Mouse (Mus musculus) gonadal fat pad, adult 2 months (tissue): ENCODE data around the gene Runx1. TPM values are rescaled to one million over a fixed set of nuclear protein-coding genes. Genes with fewer than 3 reads are reported as not detected.

Experiments
- DNase-seq: peaks from one replicate; pipeline ENCODE4 v3.0.0-alpha.2; 2012; ENCODE audit warnings: low read depth
- polyA plus RNA-seq: library from polyadenylated mRNA; depleted of rRNA; stranded (reverse); fragments of >200 nt; gene quantifications from 2 replicates; pipeline ENCODE4 v1.2.3, GENCODE M21; 2012; rRNA removed

Runx1 gene
- polyA plus RNA-seq = 9.4 and 21.5 TPM in 2 replicates

DNA sequence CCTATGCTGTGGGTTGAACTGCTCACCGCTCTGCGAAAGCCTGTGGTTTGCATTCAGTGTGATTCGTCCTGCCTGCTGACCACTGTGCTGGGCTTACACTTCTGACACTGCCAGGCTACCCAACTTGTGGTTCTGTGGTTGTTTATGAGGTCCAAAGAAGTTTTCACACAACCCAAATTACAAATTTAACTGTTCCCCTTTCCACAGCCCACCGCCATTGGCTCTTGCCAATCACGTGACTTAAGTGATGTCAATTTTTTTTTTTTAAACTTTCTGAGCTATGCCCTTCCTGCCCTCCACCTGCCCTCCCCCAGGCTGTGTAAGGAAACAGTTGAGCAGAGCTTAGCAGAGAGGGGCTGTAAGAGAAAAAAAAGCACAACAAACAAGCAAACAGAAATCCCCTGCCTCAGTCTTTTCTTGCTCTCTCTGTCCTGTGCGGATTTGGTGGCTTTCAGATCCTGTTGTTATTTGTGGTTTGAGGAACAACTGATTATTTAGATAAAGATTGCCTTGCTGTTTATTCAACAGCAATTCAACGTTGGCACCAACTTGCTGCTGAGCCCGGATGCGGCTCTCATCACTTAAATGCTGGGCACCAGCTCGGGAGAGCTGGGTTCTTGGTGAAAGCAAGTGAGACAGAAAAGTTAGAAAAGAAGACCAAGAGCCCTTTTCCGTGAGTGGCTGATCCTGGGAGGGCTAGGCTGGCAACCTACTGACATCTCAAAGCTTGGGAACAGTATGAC lies at the start of gene Runx1:
Runx1 (minus strand) TSS at position 242 of the 743 bp plus-strand sequence.
- no peak for DNase-seq

DNA sequence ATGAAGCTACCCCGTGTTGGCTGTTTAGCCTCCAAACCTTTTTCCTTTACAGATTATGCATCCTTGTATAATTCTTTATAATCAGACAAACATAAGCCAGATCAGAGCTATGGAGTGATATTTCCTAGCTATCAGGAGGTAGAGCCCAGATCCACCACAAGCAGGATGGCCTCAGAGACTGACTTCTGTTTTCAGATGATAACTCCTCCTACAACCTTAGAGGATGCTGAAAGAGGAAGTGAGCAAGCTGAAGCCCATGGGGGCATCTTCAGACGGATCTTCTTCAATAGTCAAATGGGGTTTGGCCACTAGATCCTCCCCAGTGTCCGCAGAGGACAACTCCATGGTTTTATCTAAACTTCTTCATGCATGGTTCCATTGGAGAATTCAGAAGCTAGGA lies 48.1 kb upstream of the Runx1 start:
- DNase-seq = no peak

DNA sequence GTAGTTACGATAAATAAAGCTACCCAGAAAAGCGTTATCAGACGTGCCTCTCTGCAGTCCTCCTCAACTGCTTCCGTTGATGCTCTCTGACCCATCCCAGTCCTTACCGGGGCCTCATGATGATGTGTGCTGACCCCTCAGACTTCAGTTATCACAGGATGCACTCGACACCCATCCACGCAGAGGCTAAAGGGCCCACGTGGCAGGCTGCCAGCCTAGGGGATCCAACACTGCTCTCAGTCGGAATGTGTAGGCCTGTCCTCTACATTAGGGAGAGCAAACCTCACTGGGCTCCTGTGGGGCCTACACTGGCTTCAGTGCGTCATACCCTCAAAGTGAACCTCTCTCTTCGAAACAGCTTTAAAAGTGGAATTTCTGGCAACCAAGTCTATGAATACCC lies 45.8 kb upstream of the Runx1 start:
- DNase-seq = no peak

DNA sequence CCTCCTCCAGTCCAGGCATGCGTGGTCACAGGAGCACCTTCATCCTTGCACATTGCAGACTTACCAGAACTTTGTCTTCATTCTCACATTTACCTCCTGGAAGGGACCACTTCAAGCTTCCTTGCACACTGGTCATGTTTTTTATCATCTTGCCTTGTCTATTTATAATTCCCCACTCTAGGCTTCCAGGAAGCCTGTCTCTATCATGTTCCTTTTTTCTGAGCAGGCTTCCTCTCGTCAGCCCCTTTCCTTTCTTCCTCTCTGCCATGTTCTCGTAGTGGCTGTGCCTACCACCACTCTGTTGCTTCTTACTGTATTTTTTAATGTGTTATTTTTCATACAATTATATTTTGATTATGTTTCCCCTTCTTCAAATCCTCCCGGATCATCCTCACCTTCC lies 42.6 kb upstream of the Runx1 start:
- no peak for DNase-seq

DNA sequence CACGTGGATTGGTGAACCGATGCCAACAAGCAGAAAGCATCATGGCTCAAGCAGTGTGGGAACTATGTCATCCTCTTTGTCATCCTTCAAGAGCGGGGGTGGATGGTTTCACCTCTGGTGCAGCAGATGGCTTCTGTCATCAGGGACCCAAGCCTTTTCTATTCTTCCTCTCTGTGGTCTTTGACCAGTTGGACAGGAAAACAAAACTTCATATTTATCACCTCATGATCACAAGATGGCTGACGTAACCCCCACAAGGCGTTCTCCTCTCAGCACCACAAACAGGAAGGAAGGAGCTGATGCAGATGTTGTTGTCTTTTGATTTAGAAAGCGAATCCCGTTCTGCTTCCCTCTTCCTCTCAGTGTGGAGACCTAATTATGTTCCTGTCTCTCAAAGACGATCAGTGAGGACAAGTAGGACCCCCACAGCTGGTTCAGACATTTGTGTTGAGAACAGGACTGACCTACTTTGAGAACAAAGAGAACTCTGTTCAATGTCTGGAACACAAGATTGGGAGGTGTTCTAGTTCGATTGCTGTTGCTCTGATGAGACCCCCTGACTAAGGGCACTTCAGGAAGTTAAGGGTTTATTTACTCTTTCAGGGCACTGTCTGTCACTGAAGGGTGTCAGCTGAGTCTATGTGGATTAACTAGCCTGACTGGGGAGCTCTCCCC lies 41.4 kb upstream of the Runx1 start:
- DNase-seq = no peak

DNA sequence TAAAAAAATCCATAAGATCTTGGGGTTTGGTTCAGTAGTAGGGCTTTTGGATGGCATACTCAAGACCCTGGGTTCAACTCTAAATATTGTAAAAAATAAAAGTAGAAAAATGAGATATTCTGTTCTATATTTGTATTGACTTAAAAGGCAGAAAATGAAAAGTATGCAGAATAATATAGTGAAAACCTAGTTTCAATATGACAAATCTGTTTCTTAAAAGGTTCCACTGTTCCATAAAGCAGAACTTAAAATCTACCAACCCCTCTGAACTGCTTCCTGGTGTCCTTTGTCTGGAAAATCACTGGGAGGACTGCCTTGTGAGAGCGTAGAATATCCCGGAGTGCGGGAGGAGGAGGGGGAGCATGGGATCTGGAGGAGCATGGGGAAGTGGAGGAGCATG lies 39.4 kb upstream of the Runx1 start:
- no peak for DNase-seq

DNA sequence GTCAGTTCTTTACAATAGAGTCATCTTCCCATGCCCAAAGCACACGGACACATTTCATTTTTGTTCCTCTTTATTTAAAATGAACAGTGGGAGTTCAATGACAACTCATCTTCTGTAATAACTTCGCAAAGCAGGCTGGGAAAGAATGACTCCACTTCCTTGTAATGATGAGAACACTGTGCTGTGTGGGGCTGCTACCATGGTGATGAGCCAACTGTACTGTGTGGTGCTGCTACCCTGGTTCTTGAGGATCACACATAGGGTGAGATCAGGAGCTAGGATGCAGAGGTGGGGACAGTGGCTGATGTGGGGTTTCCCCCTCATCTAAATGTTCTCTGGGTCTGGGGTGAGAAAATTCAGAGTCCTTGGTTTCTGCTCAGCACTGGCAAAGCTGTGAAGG lies 38.2 kb upstream of the Runx1 start:
- DNase-seq = no peak

DNA sequence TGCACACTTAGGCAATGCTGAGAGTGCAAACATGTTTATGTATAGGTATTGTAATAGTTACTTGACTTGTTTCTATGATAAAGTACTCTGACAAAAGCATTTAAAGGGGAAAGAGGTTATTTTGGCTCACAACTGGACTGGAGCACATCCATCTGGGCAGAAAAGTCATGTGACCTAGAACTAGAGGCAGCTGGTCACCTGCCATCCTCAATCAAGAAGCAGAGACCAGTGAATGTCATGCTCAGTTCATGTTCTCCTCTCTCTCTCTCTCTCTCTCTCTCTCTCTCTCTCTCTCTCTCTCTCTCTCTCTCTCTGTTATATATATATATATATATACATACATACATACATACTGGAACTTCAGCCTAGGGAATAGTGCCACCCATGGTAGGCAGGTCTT lies 37.2 kb upstream of the Runx1 start:
- DNase-seq = no peak

DNA sequence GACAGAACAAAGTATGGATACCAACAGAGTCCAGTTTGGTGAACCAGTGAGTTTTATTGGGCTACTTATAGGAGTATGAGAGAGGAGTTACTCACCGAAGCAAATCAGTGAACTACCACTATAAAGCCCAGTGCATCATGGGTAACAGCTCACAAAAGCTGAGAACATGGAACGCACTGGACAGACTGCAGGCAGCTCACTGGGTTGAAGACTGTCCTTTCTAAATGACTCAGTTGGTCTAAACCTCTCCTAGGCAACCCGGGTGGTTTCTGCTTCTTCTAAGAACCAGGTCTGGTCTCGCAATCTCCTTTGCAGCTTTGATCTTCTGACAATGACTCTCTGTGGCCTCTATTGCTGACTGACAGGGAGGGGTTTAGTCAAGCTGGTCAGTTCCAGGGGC lies 36.5 kb upstream of the Runx1 start:
- DNase-seq = no peak

DNA sequence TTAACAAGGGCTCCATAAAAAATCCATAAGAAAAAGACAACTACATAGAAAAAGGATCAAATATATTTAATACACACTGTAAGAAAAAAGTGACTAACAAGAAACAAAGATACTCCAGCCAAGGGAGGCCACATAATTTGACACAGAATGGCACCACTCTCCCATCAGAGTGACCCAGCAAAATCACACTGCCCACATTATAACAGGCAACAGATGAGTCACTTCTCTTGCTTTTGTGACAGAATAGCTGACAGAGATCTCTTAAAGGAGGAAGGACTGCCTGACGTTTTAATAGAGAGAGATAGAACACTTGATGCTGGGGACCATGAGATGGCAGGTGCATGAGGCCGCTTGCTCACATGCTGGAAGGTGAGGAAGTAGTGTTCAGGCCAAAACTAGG lies 35.6 kb upstream of the Runx1 start:
- no peak for DNase-seq

DNA sequence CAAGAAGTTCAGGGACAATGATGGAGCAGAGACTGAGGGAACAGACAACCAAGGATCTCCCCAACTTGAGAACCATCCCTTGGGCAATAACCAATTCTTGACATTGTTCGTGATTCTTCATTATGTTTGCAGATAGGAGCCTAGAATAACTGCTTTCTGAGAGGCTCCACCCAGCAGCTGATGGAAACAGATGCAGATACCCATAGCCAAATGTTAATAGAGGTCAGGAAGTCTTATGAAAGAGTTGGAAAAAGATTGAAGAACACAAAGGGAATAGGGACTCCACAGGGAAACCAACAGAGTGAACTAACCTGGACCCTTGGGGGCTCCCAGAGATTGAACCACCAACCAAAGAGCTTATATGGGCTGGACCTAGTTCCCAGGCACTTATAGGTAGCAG lies 34.7 kb upstream of the Runx1 start:
- no peak for DNase-seq

DNA sequence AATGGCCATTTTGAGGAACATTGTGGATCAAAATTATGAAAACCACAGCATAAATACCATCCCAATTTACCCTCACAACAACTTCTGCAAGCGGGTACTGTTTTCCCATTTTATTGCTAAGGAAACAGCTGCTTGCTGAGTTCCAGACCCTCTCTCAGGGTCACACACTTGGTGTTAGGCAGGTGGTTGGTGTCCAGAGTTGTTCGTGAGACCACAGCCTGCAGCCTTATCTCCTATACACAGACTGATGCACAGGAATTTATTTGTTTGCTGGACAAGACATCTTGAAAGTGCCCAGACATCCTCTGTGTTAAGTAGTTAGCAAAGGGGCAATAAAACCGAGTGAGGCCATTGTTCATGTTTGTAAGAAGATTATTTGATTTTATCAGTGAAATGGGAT lies 30.8 kb upstream of the Runx1 start:
- DNase-seq = no peak

DNA sequence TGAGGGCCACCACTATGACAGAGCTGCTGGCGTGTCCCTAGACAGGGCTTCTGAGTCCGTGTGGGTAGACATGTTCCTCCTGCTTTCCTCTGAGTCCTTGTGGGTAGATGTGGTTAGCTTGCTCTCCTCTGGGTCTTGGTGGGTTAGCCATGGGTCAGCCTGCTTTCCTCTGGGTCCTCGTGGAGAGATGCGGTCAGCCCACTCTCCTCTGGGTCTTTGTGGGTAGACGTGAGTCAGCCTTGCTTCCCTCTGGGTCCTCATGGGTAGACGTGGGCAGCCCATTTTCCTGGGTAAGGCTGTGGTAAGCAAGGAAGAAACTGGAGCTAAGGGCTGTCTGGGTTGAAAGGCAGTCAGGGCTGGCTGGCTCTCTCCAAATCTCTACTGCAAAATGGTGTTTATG lies 26.3 kb upstream of the Runx1 start:
- DNase-seq = no peak

DNA sequence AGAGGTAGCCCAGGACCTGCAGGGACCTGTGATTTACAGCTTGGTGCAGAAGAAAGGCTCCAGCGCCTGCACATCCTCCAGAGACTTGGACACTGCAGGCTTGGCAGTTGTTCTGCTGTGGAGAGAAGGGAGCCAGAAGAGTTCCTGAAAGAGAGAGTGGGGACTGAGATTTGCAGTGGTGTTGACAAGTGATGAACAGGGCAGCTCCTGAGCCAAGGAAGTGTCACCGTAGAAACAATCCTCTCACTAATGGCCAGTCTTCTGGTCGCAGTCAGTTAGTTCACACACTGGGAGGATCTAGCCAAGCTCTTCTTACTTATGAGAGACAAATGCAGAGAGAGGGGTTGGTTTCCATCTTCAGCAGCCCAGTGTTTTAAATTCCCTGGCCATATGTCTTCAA lies 24.5 kb upstream of the Runx1 start:
- DNase-seq = no peak

DNA sequence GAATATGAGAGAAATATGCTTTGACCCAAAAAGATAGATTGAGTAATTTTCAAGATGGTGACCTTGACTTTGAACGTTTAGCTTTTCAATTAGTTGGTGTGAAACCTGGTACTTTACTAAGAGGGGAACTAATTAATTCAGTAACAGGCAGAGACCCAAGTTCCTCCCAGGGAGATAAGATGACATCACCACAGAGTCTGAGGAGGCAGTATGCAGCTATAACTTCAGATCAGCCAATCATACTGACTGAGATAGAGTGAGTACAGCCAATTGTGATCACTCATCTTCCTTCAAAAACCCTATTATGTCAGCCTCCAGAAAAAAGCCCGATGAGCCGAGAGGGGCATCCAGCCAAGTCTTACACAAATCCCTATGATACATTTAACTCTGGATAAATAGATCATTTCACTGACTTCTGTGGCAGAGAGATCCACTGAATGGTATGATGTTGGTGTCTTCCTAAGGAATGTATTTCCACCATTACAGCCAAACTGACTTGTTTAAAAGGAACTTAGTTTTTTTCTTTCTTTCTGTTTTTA lies 21.9 kb upstream of the Runx1 start:
- DNase-seq = no peak

DNA sequence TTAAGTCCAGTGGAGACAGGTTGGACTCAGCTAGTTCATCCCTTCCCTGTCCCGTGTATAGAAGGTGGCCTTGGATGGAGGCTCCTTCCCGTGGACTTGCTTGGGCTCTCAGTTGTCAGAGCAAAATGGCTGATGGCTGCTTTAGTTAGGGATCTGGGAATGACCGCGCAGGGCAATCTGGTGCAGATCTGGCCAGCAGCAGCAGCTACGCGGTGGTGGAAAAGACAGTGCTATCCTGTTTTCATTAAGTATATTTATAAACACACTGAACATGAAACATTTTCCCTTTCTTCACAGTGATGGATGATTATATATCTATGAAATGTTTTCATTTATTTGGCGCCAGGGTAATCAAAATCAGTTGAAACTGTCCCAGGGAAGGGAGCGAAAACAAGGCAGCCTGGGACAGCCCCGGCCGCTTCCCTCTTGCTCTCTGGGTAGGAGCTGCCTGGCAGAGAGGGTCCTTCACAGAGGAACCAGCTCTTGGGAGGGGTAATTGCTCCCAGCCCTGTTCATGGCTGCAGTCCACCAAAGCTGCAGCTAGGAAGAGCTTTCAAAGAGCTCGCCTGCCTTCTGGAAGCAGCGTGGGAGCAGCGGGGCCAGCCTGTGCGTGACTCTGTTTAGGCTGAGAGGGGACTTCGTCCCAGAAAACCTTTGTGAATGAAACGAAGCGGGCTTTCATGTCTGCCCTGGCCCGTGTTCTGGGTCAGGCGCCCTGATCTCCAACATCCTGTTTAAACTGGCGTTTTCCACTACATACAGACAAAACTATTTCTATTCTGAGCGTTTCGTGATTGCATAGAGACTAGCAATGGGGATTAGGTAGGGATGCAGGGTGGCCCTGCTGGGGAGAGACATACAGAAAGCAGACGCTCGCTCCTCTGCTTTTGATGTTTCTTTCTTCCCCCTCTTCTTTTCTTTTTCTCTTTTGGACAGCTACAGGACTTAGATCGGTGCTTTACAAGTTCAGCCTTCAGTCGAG lies 19.6 kb upstream of the Runx1 start:
- DNase-seq = no peak

DNA sequence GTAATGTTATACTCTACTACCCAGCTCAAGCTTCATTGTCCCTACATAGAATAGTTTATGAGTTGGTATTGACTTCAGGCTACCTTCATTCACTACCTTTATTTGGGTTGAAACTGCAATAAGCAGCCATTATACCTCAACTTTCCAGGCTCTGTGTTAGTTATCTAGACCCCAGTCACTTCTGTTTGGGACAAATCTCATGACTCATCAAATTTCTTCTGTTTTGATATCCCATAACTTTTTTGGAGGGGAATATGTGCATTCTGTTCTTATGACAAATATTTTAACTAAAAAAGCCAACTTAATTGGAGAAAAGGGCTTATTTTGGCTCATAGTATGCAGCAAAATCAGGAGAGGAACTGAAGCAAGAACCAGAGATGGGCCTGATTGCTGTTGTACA lies 12.8 kb upstream of the Runx1 start:
- DNase-seq = no peak

DNA sequence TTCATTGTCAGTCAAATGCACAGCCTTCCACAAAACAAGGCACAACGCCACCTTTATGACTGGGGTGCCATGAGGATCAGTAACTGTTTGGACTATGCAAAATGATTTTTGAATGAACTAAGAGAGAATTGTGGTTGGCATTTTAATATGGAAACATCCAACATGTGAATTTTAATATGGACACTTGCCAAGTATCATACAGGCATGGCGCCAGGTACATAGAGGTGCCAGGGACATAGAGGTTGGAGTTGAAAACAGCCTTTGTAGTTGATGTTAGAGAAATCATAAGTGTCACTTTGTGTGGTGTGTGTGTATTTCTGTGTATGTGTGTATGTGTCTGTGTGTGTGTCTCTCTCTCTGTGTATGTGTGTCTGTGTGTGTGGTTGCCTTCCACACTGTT lies 5.4 kb upstream of the Runx1 start:
- DNase-seq = no peak

DNA sequence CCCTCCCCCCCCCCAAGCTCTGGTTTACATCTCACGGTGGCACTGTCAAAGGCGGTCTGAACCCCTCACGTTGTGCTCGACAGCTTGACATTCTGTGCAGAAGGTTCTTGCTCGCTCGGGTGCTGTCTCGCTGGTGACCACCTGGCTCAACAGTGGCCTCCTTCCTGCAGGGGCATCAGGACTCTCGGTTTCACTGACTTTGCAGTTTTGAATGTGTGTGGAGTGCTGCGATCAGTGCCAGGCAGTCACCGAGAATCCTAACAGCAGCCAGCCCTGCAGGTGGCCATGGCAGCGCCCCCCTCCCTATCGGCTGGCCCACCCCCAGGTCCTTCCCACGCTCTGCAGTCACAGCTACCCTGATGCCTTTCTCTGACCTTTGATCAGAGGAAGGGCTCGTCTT lies 4.5 kb upstream of the Runx1 start:
- DNase-seq = no peak

DNA sequence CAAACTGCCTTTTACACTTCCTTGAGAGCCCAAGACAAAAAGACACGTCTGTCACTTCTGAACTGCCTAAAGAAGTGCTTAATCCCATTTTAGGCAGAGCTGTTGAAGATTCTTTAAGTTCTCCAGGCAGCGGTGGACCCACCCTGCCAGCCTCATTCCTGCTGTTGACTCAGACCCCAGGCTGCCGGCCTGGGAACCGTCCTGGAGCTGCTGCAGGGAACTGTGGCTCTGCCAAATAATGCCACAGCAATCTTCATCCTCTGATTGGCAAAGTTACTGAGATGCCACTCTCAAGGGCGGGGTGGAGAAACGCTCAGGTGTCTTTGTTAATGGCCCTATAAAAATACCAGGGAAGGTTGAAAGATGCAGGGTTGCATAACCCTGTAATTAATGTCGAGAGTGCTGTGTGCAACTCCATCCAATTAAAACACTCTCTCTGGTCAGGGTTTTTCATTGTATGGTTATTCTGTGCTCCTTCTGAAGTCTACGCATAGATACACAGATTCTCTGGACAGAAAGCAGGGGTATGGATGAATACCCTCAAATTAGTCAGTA lies 2.4 kb upstream of the Runx1 start:
- DNase-seq = peak; percentile 45

DNA sequence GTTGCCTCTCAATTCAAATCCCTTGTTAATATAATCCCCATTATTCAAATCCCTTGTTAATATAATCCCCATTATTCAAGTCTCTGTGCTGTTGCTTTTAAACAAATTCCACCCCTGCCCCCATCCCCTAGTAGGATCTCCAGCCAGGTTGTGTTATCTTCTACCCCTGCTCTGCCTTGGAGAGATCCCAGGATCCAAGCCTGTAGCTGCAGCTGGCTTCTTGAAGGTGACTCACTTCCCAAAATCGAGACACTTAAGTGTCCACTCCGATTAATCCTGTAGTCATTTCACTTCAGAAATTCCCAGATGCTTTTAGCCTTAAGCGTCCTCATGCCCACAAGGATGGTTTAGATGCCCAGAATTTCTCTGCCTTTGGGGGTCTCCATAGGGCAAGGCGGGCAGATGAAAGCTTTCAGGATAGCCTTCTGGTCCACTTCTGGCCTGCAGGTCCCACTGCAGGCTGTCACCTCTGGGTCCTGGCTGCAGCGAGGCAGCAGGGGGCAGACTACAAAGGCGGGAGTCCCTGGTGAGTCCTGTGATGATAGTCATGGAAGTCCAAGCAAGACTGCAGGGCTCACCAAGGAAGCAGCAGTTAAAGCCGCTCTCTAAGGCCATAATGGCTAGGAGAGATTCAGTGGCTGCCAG lies 1.8 kb upstream of the Runx1 start:
- no peak for DNase-seq
